Mouse (Mus musculus) G1E (cell line): ENCODE data around the gene Gm14597.
"Not testable (repeated sequence)": the region's sequence is repeated elsewhere in the genome, so short reads cannot be mapped to it uniquely, and the experiment has no call there.

Source experiments
- CTCF ChIP-seq: IDR thresholded peaks from 2 replicates; pipeline ENCODE4 v1.5.1; 2012; ENCODE audit warnings: low read depth, low read length, inconsistent platforms, mixed read lengths
- GATA1 ChIP-seq: IDR thresholded peaks from 2 replicates; pipeline ENCODE4 v1.6.1; 2012; ENCODE audit warnings: borderline replicate concordance, low read length, inconsistent platforms, mixed read lengths
- GATA2 ChIP-seq: IDR thresholded peaks from 2 replicates; pipeline ENCODE4 v1.6.1; 2012; ENCODE audit warnings: low read depth, low read length, inconsistent platforms, borderline replicate concordance

GRCm38 (mm10) chrX:53611395-53611794 is 2.6 kb upstream of the Gm14597 start:
- TF ChIP-seq CTCF, GATA2, GATA1: not testable (repeated sequence)
